Mouse (Mus musculus) midbrain, embryonic 11.5 days (tissue): ENCODE results near the gene Gm572. TPM values are rescaled to one million over a fixed set of nuclear protein-coding genes. Genes with fewer than 3 reads are reported as not detected.

ENCODE experiments used
- ATAC-seq: fragments of 200-750 bp; cut with Nextera tagmentation; 2 replicates; pipeline ENCODE4 v1.8.0; 2017; ENCODE audit warnings: moderate TSS enrichment, moderate library complexity; ENCODE audit not compliant: low FRiP score
- DNase-seq: peaks from one replicate; pipeline ENCODE4 v3.0.0; 2015; ENCODE audit warnings: low spot score; ENCODE audit errors: missing footprints
- H3K27ac ChIP-seq: fragments of 300-500 bp; sonication (generic); 2 replicates; pipeline ENCODE4 v1.5.1; 2014; ENCODE audit warnings: low read depth, low read length
- H3K27me3 ChIP-seq: fragments of 300-500 bp; sonication (generic); 2 replicates; pipeline ENCODE4 v1.6.1; 2014; ENCODE audit warnings: mild to moderate bottlenecking, low read length, moderate library complexity, mixed read lengths; ENCODE audit not compliant: control insufficient read depth, insufficient read depth
- H3K36me3 ChIP-seq: fragments of 300-500 bp; sonication (generic); 2 replicates; pipeline ENCODE4 v1.6.1; 2014; ENCODE audit warnings: mild to moderate bottlenecking, low read length, moderate library complexity, mixed read lengths; ENCODE audit not compliant: control insufficient read depth, insufficient read depth
- H3K4me1 ChIP-seq: fragments of 300-500 bp; sonication (generic); 2 replicates; pipeline ENCODE4 v1.6.1; 2014; ENCODE audit warnings: low read length; ENCODE audit not compliant: control insufficient read depth, insufficient read depth
- H3K4me2 ChIP-seq: fragments of 300-500 bp; sonication (generic); 2 replicates; pipeline ENCODE4 v1.6.1; 2014; ENCODE audit warnings: mild to moderate bottlenecking, moderate library complexity
- H3K4me3 ChIP-seq: fragments of 300-500 bp; sonication (generic); 2 replicates; pipeline ENCODE4 v1.5.1; 2014; ENCODE audit warnings: low read depth, low read length
- H3K9ac ChIP-seq: fragments of 300-500 bp; sonication (generic); 2 replicates; pipeline ENCODE4 v1.6.1; 2014; ENCODE audit warnings: low read length
- H3K9me3 ChIP-seq: fragments of 300-500 bp; sonication (generic); 2 replicates; pipeline ENCODE4 v1.6.1; 2016; ENCODE audit warnings: low read length; ENCODE audit not compliant: control insufficient read depth
- WGBS: fragments of 180-500 bp; shearing (Covaris S2); extraction: QIAGEN DNeasy Blood & Tissue Kit; methylation state at CpG from one replicate; pipeline ENCODE4 v1.1.7; 2014; 5-methylcytosine and 5-hydroxymethylcytosine counted together
- polyA plus RNA-seq: library from polyadenylated mRNA; unstranded; fragments of >200 nt; fragmentation: Nextera tagmentation; extraction: Ambion mirVana; gene quantifications from 2 replicates; pipeline ENCODE4 v1.2.1, GENCODE M21; 2014

Gene Gm572
- polyA plus RNA-seq, 1 experiment from 2014 or later = not detected

DNA sequence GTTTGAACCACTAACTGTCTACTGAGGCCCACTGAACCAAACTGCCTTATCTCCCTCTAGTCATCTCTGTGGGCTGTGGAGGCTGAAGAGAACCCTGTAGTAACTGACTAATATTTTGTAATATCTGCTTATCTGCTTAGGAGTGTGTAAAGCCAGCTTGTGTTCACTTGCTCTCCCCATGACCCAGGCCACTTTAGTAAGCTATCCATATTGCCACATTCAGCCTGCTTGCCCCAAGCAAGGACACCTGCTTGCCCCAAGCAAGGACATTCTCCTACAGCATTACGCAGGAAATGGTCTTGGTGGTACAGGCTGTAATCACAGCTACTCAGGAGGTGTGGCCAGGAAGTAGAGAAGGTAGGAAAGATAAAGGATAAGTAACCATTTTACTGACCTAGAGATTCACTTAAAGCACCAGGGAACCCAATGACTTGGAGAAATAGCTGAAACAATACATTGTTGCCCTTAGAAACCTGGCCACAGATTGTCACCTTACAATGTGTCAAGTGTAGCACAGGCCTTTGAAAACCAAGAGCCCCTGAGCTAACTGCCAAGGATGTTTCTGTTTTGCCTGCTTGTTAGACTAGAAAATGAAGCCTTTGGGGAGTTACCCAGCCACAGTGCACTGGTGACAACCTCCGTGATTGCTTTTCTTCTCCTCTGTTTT lies 9.6 kb upstream of the Gm572 start:
- Histone ChIP-seq H3K36me3 (no peaks in the 10 kb centered on the region), H3K4me1 (no peaks in the 10 kb centered on the region), H3K27me3 (no peaks in the 10 kb centered on the region), H3K4me3 (no peak overlapping the region), H3K9ac (no peak overlapping the region), H3K4me2 (no peak overlapping the region), H3K9me3 (no peaks in the 10 kb centered on the region), H3K27ac (no peak overlapping the region)
- WGBS = 83% methylated on average over 2 of the region's 2 CpGs
- no peak for ATAC-seq
- no peak for DNase-seq

DNA sequence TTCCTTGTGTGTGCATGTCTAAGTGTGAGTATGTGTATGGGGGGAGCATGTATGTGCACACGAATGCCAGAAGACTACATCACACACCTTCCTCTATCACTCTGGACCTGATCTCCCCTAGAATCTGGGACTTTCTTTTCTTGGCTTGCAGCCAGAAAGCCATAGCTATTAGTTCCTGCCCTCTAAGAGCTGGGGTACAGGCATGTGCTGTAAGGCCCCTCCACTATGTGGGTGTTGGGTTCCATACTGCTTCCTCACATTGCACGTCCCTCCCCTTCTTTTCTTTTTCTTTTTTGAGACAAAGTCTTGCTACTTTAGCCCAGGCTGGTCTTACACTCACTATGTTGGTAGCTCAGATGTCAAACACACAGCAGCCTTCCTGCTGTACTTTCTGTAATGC lies 7.8 kb upstream of the Gm572 start:
- DNase-seq (no peak), ATAC-seq (no peak)
- Histone ChIP-seq H3K4me3 (no peak overlapping the region), H3K27me3 (no peaks in the 10 kb centered on the region), H3K4me1 (no peaks in the 10 kb centered on the region), H3K9ac (no peak overlapping the region), H3K4me2 (no peak overlapping the region), H3K27ac (no peak overlapping the region), H3K9me3 (no peaks in the 10 kb centered on the region), H3K36me3 (no peaks in the 10 kb centered on the region)
- 84% methylated on average over 2 of the region's 2 CpGs for WGBS

DNA sequence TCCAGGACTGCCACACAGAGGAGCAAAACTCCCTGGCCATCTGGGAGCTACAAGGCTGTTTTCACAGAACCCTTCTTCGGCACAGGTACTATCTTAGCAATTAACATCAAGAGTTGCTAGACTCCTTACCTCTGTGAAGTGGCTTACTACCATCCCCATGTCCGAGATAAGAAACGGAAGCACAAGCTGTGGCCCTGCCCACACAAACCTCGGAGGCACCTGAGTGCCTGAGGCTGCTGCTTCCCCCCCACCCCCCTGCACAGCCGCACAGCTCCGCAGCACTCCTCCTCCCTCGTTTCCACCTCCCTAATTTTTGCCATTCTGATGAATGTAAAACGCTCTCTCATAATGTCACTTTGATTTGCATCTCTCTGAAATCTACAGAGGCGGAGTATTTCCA lies 4.8 kb upstream of the Gm572 start:
- 66% methylated on average over 9 of the region's 9 CpGs for WGBS
- Histone ChIP-seq H3K4me2 (no peak overlapping the region), H3K27ac (no peak overlapping the region), H3K4me1 (no peaks in the 10 kb centered on the region), H3K9me3 (no peaks in the 10 kb centered on the region), H3K9ac (no peak overlapping the region), H3K27me3 (no peaks in the 10 kb centered on the region), H3K36me3 (no peaks in the 10 kb centered on the region), H3K4me3 (no peak overlapping the region)
- no peak for DNase-seq
- ATAC-seq = no peak

DNA sequence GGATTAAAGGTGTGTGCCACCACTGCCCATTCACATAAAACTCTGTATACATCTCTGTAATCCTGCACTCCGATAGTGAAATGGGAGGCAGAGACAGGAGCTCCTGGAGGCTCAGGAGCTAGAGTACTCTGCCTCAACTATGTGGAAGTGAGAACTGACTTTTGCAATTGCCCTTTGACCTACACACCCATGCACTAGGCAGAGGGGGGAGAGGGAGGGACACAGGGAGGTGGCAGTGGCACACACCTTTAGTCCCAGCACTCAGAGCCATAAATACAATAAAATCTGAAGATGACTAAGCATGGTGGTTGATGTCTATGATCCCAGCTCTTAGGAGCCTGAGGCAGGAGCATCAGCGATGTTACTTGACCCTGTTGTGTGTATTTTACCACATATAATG lies 3.7 kb upstream of the Gm572 start:
- Histone ChIP-seq H3K36me3 (no peaks in the 10 kb centered on the region), H3K9ac (no peak overlapping the region), H3K4me2 (no peak overlapping the region), H3K4me3 (no peak overlapping the region), H3K4me1 (peaks cover 3% of the 10 kb centered on the region; the same call in 1 of the 2 replicates), H3K9me3 (no peaks in the 10 kb centered on the region), H3K27ac (no peak overlapping the region), H3K27me3 (no peaks in the 10 kb centered on the region)
- ATAC-seq = no peak
- 86% methylated on average over 2 of the region's 2 CpGs for WGBS
- DNase-seq = no peak

DNA sequence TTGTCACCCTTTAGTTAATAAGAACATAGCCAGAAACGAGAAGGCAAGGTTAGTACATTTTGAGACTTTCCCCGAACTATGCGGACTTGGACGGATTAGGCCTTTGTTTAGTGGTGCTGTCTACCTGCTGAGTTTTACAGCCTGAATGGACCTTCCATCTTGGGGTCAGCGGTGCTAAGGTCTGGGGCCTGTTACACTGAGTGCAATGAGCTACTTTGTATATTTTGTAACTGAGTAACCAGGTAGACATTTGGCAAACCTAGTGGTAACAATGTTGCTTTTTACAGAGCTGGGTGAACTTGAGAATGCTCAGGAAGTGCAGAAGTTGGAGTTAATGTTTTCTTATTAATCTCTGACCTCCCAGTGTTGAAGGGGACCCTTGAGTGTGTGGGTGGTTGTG lies 2.0 kb upstream of the Gm572 start:
- H3K9me3 ChIP-seq = no peaks in the 10 kb centered on the region
- WGBS = 83% methylated on average over 5 of the region's 5 CpGs
- no peak overlapping the region for H3K9ac ChIP-seq
- H3K27ac ChIP-seq = no peak overlapping the region
- ATAC-seq (no peak), DNase-seq (no peak)
- H3K4me2 ChIP-seq = no peak overlapping the region
- no peaks in the 10 kb centered on the region for H3K27me3 ChIP-seq
- no peak overlapping the region for H3K4me3 ChIP-seq
- H3K4me1 ChIP-seq = peaks cover 3% of the 10 kb centered on the region; the same call in 1 of the 2 replicates
- no peaks in the 10 kb centered on the region for H3K36me3 ChIP-seq

DNA sequence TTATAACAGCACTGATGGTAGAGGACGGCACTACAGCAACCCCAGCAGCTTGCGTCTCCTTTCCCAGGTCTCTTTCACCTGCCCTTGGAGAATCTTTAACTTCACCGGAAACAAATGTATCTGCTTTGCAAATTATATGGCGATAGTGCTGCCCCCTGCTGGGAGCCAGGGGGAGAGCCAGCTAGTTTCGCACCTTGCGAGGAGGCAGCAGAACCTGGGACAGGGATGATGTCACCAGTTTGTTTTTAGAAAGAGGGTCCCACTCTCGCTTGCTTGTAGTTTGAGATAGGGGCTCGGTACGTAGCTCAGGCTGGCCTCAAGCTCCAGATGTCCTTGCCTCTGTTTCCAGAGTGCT lies 1.0 kb downstream of the Gm572 start:
- no peaks in the 10 kb centered on the region for H3K27me3 ChIP-seq
- no peak overlapping the region for H3K27ac ChIP-seq
- 10% methylated on average over 9 of the region's 9 CpGs for WGBS
- no peaks in the 10 kb centered on the region for H3K36me3 ChIP-seq
- ATAC-seq (no peak), DNase-seq (peak; percentile 94)
- peak overlapping the region; percentile 15; the same call in 1 of the 2 replicates for H3K4me2 ChIP-seq
- H3K9ac ChIP-seq = 0 out of 2 replicates have a peak overlapping the region, but pooled peaks have one; percentile 9
- peaks cover 3% of the 10 kb centered on the region; the same call in 1 of the 2 replicates for H3K4me1 ChIP-seq
- H3K4me3 ChIP-seq = no peak overlapping the region
- no peaks in the 10 kb centered on the region for H3K9me3 ChIP-seq

DNA sequence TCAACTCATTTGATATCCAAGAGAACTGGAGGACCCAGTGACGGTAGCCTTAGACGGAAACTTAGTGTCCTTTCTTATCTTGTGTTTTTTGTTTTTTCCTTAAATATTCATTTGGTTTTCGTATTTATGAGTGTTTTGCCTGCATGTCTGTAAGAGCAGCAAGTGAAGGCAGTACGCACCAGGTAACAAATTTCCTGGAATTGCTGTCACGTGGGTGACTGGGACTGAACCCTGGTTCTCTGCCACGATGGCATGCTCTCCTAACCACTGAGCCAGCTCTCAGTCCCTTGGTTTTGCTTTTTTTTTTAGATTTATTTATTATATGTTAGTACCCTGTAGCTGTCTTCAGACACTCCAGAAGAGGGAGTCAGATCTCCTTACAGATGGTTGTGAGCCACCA lies 1.8 kb downstream of the Gm572 start:
- 92% methylated on average over 6 of the region's 6 CpGs for WGBS
- no peak overlapping the region for H3K27ac ChIP-seq
- no peaks in the 10 kb centered on the region for H3K27me3 ChIP-seq
- DNase-seq (no peak), ATAC-seq (no peak)
- H3K4me1 ChIP-seq = peaks cover 3% of the 10 kb centered on the region; the same call in 1 of the 2 replicates
- no peak overlapping the region for H3K4me2 ChIP-seq
- no peak overlapping the region for H3K9ac ChIP-seq
- no peaks in the 10 kb centered on the region for H3K36me3 ChIP-seq
- H3K4me3 ChIP-seq = no peak overlapping the region
- no peaks in the 10 kb centered on the region for H3K9me3 ChIP-seq

DNA sequence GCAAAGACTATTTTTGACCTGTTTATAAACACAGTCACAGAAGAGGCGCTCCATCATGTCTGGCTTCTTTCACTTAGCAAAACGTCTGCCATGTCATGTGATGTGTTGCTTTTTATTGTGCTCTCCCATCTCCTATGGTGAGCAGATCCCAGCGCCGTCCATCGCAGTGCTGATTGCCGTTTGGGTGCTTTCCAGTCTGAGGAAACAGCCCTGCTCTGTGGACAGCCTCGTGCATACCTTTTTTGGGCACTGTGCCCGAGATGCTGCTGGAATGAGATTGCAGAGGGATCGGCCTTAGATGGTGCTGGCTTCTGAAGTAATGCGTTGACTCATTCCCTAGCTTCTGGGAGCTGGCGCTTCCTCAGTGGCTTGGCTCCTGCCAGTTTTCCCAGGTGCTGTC lies 3.5 kb downstream of the Gm572 start:
- Histone ChIP-seq H3K27ac (no peak overlapping the region), H3K9me3 (no peaks in the 10 kb centered on the region), H3K4me3 (no peak overlapping the region), H3K9ac (no peak overlapping the region), H3K4me1 (peaks cover 3% of the 10 kb centered on the region; the same call in 1 of the 2 replicates), H3K27me3 (no peaks in the 10 kb centered on the region), H3K36me3 (no peaks in the 10 kb centered on the region), H3K4me2 (no peak overlapping the region)
- 76% methylated on average over 11 of the region's 11 CpGs for WGBS
- DNase-seq (no peak), ATAC-seq (no peak)

DNA sequence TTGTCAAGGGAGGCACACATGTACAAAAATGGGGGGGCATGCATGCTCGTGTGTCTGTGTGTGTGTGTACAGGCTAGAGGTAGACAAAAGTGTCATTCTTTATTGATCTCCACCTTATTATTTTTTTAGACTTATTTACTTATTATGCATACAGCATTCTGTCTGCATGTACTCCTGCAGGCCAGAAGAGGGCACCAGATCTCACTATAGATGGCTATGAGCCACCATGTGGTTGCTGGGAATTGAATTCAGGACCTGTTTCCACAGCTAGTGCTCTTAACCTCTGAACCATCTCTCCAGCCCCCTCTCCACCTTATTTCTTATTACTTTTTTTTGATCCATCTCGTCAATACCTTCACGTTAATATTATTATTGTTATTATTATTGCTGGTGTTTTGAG lies 6.2 kb downstream of the Gm572 start:
- ATAC-seq = no peak
- no peaks in the 10 kb centered on the region for H3K9me3 ChIP-seq
- no peaks in the 10 kb centered on the region for H3K36me3 ChIP-seq
- no peak overlapping the region for H3K27ac ChIP-seq
- H3K4me3 ChIP-seq = no peak overlapping the region
- H3K9ac ChIP-seq = no peak overlapping the region
- WGBS = 67% methylated on average over 3 of the region's 3 CpGs
- no peaks in the 10 kb centered on the region for H3K4me1 ChIP-seq
- H3K27me3 ChIP-seq = no peaks in the 10 kb centered on the region
- no peak overlapping the region for H3K4me2 ChIP-seq
- DNase-seq = no peak
